Mouse (Mus musculus): ENCODE results near the gene Csn1s2b. TPM values are rescaled to one million over a fixed set of nuclear protein-coding genes. Genes with fewer than 3 reads are reported as not detected.
"Not testable (repeated sequence)": the region's sequence is repeated elsewhere in the genome, so short reads cannot be mapped to it uniquely, and the experiment has no call there.

Gene Csn1s2b
- not detected in 2 replicates for polyA plus RNA-seq (2015; fragmentation: Nextera tagmentation; extraction: Ambion mirVana)

- TF ChIP-seq CTCF (IDR thresholded peaks at IDR 0.05; ENCODE audit: low read depth): no peak
- H3K4me3 ChIP-seq (replicated peaks; ENCODE audit: low read depth, low read length): no peak within 1 kb of the TSS
- no peaks in the 10 kb centered on the region for H3K4me1 ChIP-seq (replicated peaks; ENCODE audit: insufficient read depth, low read length)
- H3K27ac ChIP-seq: no peak within 1 kb of the TSS
- H3K4me2 ChIP-seq (ENCODE audit: low read length): no peak within 1 kb of the TSS
- no peaks in the 10 kb centered on the region for H3K27me3 ChIP-seq (ENCODE audit: insufficient read depth, low read length)
- no peaks in the 10 kb centered on the region for H3K36me3 ChIP-seq (ENCODE audit: insufficient read depth, low read length)
- H3K9me3 ChIP-seq (replicated peaks; ENCODE audit: low read length): no peaks in the 10 kb centered on the region
- ATAC-seq (replicated peaks; ENCODE audit: low FRiP score, low read depth): no peak
- 66% methylated on average over 2 of the region's 2 CpGs for WGBS
- H3K9ac ChIP-seq (ENCODE audit: low read depth, low read length): no peak within 1 kb of the TSS
- no peak for DNase-seq (ENCODE audit: low spot score)
Observed at GRCm38 (mm10) chr5:87807782-87808181, at the start of gene Csn1s2b. TSS of gene Csn1s2b (plus strand) at chr5:87808082.

- WGBS: 78% methylated on average over 3 of the region's 3 CpGs
Observed at GRCm38 (mm10) chr5:87764546-87764945, 43.3 kb upstream of the Csn1s2b start.

GRCm38 (mm10) chr5:87772151-87772550 lies 35.7 kb upstream of the Csn1s2b start:
- not testable (repeated sequence) for H3K9ac ChIP-seq (ENCODE audit: low read depth, low read length); H3K27ac ChIP-seq; H3K36me3 ChIP-seq (ENCODE audit: insufficient read depth, low read length); H3K4me3 ChIP-seq (replicated peaks; ENCODE audit: low read depth, low read length); DNase-seq (ENCODE audit: low spot score); H3K4me2 ChIP-seq (ENCODE audit: low read length); H3K4me1 ChIP-seq (replicated peaks; ENCODE audit: insufficient read depth, low read length); H3K27me3 ChIP-seq (ENCODE audit: insufficient read depth, low read length); H3K9me3 ChIP-seq (replicated peaks; ENCODE audit: low read length); ATAC-seq (replicated peaks; ENCODE audit: low FRiP score, low read depth)
- WGBS: 53% methylated on average over 2 of the region's 2 CpGs

More at GRCm38 (mm10) chr5:87764546-87764945, 43.3 kb upstream of the Csn1s2b start:
- no peak for ATAC-seq (replicated peaks; ENCODE audit: low FRiP score, low read depth)
- no peak overlapping the region for H3K9ac ChIP-seq (ENCODE audit: low read depth, low read length)
- H3K4me3 ChIP-seq (replicated peaks; ENCODE audit: low read depth, low read length): no peak overlapping the region
- no peaks in the 10 kb centered on the region for H3K9me3 ChIP-seq (replicated peaks; ENCODE audit: low read length)
- TF ChIP-seq CTCF (IDR thresholded peaks at IDR 0.05; ENCODE audit: low read depth): no peak
- H3K4me2 ChIP-seq (ENCODE audit: low read length): no peak overlapping the region
- H3K27me3 ChIP-seq (ENCODE audit: insufficient read depth, low read length): no peaks in the 10 kb centered on the region
- DNase-seq (ENCODE audit: low spot score): no peak
- no peaks in the 10 kb centered on the region for H3K36me3 ChIP-seq (ENCODE audit: insufficient read depth, low read length)
- H3K4me1 ChIP-seq (replicated peaks; ENCODE audit: insufficient read depth, low read length): no peaks in the 10 kb centered on the region
- no peak overlapping the region for H3K27ac ChIP-seq

- H3K4me1 ChIP-seq (replicated peaks; ENCODE audit: insufficient read depth, low read length): no peaks in the 10 kb centered on the region
Observed at GRCm38 (mm10) chr5:87774267-87774666, 33.6 kb upstream of the Csn1s2b start, which contains the start of gene Csn1s2a. TSS of gene Csn1s2a (plus strand) at chr5:87774567.

GRCm38 (mm10) chr5:87782731-87783130 lies 25.2 kb upstream of the Csn1s2b start:
- ATAC-seq (replicated peaks; ENCODE audit: low FRiP score, low read depth): no peak
- TF ChIP-seq CTCF (IDR thresholded peaks at IDR 0.05; ENCODE audit: low read depth): peak; percentile 43; the same call in 1 of the 2 replicates
- DNase-seq (ENCODE audit: low spot score): peak; percentile 2

More at GRCm38 (mm10) chr5:87774267-87774666, 33.6 kb upstream of the Csn1s2b start, which contains the start of gene Csn1s2a:
- Histone ChIP-seq H3K9ac (ENCODE audit: low read depth, low read length) (no peak within 1 kb of the TSS), H3K4me2 (ENCODE audit: low read length) (no peak within 1 kb of the TSS), H3K9me3 (replicated peaks; ENCODE audit: low read length) (no peaks in the 10 kb centered on the region), H3K27me3 (ENCODE audit: insufficient read depth, low read length) (no peaks in the 10 kb centered on the region), H3K4me3 (replicated peaks; ENCODE audit: low read depth, low read length) (no peak within 1 kb of the TSS), H3K27ac (no peak within 1 kb of the TSS), H3K36me3 (ENCODE audit: insufficient read depth, low read length) (no peaks in the 10 kb centered on the region)
- DNase-seq (ENCODE audit: low spot score): no peak
- TF ChIP-seq CTCF (IDR thresholded peaks at IDR 0.05; ENCODE audit: low read depth): no peak
- 62% methylated on average over 1 of the region's 1 CpGs for WGBS
- ATAC-seq (replicated peaks; ENCODE audit: low FRiP score, low read depth): no peak

GRCm38 (mm10) chr5:87809253-87809652 lies 1.4 kb downstream of the Csn1s2b start:
- no peak for ATAC-seq (replicated peaks; ENCODE audit: low FRiP score, low read depth)
- H3K27ac ChIP-seq: no peak overlapping the region
- H3K27me3 ChIP-seq (ENCODE audit: insufficient read depth, low read length): no peaks in the 10 kb centered on the region
- no peaks in the 10 kb centered on the region for H3K4me1 ChIP-seq (replicated peaks; ENCODE audit: insufficient read depth, low read length)
- H3K9ac ChIP-seq (ENCODE audit: low read depth, low read length): no peak overlapping the region
- no peak overlapping the region for H3K4me3 ChIP-seq (replicated peaks; ENCODE audit: low read depth, low read length)
- DNase-seq (ENCODE audit: low spot score): peak; percentile 4
- no peaks in the 10 kb centered on the region for H3K9me3 ChIP-seq (replicated peaks; ENCODE audit: low read length)
- TF ChIP-seq CTCF (IDR thresholded peaks at IDR 0.05; ENCODE audit: low read depth): peak; percentile 20; the same call in 1 of the 2 replicates
- WGBS: 65% methylated on average over 2 of the region's 2 CpGs
- no peak overlapping the region for H3K4me2 ChIP-seq (ENCODE audit: low read length)
- H3K36me3 ChIP-seq (ENCODE audit: insufficient read depth, low read length): no peaks in the 10 kb centered on the region

More at GRCm38 (mm10) chr5:87782731-87783130, 25.2 kb upstream of the Csn1s2b start:
- WGBS: 51% methylated on average over 4 of the region's 4 CpGs
- no peak overlapping the region for H3K9ac ChIP-seq (ENCODE audit: low read depth, low read length)
- no peaks in the 10 kb centered on the region for H3K9me3 ChIP-seq (replicated peaks; ENCODE audit: low read length)
- H3K36me3 ChIP-seq (ENCODE audit: insufficient read depth, low read length): no peaks in the 10 kb centered on the region
- no peaks in the 10 kb centered on the region for H3K4me1 ChIP-seq (replicated peaks; ENCODE audit: insufficient read depth, low read length)
- no peak overlapping the region for H3K4me3 ChIP-seq (replicated peaks; ENCODE audit: low read depth, low read length)
- H3K27ac ChIP-seq: no peak overlapping the region
- no peaks in the 10 kb centered on the region for H3K27me3 ChIP-seq (ENCODE audit: insufficient read depth, low read length)
- no peak overlapping the region for H3K4me2 ChIP-seq (ENCODE audit: low read length)

GRCm38 (mm10) chr5:87825386-87825785 lies 17.5 kb downstream of the Csn1s2b start, which contains the start of gene Prr27:
TSS of gene Prr27 (plus strand) at chr5:87825686.
- H3K4me3 ChIP-seq (replicated peaks; ENCODE audit: low read depth, low read length): no peak within 1 kb of the TSS
- H3K9me3 ChIP-seq (replicated peaks; ENCODE audit: low read length): no peaks in the 10 kb centered on the region
- H3K27me3 ChIP-seq (ENCODE audit: insufficient read depth, low read length): no peaks in the 10 kb centered on the region
- H3K4me1 ChIP-seq (replicated peaks; ENCODE audit: insufficient read depth, low read length): no peaks in the 10 kb centered on the region
- H3K27ac ChIP-seq: no peak within 1 kb of the TSS
- H3K36me3 ChIP-seq (ENCODE audit: insufficient read depth, low read length): no peaks in the 10 kb centered on the region
- ATAC-seq (replicated peaks; ENCODE audit: low FRiP score, low read depth) (no peak), DNase-seq (ENCODE audit: low spot score) (no peak)
- 67% methylated on average over 1 of the region's 1 CpGs for WGBS
- H3K4me2 ChIP-seq (ENCODE audit: low read length): no peak within 1 kb of the TSS
- TF ChIP-seq CTCF (IDR thresholded peaks at IDR 0.05; ENCODE audit: low read depth): no peak
- H3K9ac ChIP-seq (ENCODE audit: low read depth, low read length): no peak within 1 kb of the TSS

Data from kidney, postnatal 0 days (tissue).